Mouse (Mus musculus) heart, embryonic 16.5 days (tissue): ENCODE results near the gene Chd1l. TPM values are rescaled to one million over a fixed set of nuclear protein-coding genes. Genes with fewer than 3 reads are reported as not detected.

Source experiments
- ATAC-seq: fragments of 200-750 bp; cut with Nextera tagmentation; replicated peaks from 2 replicates; pipeline ENCODE4 v1.8.0; 2017; ENCODE audit warnings: moderate number of reproducible peaks; ENCODE audit not compliant: insufficient read depth, low FRiP score; ENCODE audit errors: extremely low read depth
- H3K27ac ChIP-seq: fragments of 300-500 bp; sonication (generic); 2 replicates; pipeline ENCODE4 v1.5.1; 2014; ENCODE audit warnings: mild to moderate bottlenecking, low read length, control low read depth, moderate library complexity
- H3K27me3 ChIP-seq: fragments of 300-500 bp; sonication (generic); 2 replicates; pipeline ENCODE4 v1.6.1; 2014; ENCODE audit warnings: low read length, mixed read lengths; ENCODE audit not compliant: control insufficient read depth, insufficient read depth
- H3K36me3 ChIP-seq: fragments of 300-500 bp; sonication (generic); 2 replicates; pipeline ENCODE4 v1.6.1; 2014; ENCODE audit not compliant: control insufficient read depth, insufficient read depth
- H3K4me1 ChIP-seq: fragments of 300-500 bp; sonication (generic); 2 replicates; pipeline ENCODE4 v1.6.1; 2014; ENCODE audit warnings: low read length, mixed read lengths; ENCODE audit not compliant: control insufficient read depth, insufficient read depth
- H3K4me2 ChIP-seq: fragments of 300-500 bp; sonication (generic); 2 replicates; pipeline ENCODE4 v1.6.1; 2014; ENCODE audit warnings: low read depth, mild to moderate bottlenecking, control low read depth, low read length
- H3K4me3 ChIP-seq: fragments of 300-500 bp; sonication (generic); 2 replicates; pipeline ENCODE4 v1.5.1; 2014; ENCODE audit warnings: mild to moderate bottlenecking, control low read depth, low read length
- H3K9ac ChIP-seq: fragments of 300-500 bp; sonication (generic); 2 replicates; pipeline ENCODE4 v1.6.1; 2014; ENCODE audit warnings: low read length, control low read depth
- H3K9me3 ChIP-seq: fragments of 300-500 bp; sonication (generic); replicated peaks from 2 replicates; pipeline ENCODE4 v1.6.1; 2016; ENCODE audit warnings: low read length; ENCODE audit not compliant: control insufficient read depth
- WGBS: fragments of 180-500 bp; shearing (Covaris S2); extraction: QIAGEN DNeasy Blood & Tissue Kit; methylation state at CpG from one replicate; pipeline ENCODE4 v1.1.7; 2014; 5-methylcytosine and 5-hydroxymethylcytosine counted together
- polyA plus RNA-seq: library from polyadenylated mRNA; unstranded; fragments of >200 nt; fragmentation: Nextera tagmentation; extraction: Ambion mirVana; gene quantifications from 2 replicates; pipeline ENCODE4 v1.2.1, GENCODE M21; 2015

Chd1l gene
- polyA plus RNA-seq, 1 experiment from 2014 or later, result 16.1 TPM

DNA sequence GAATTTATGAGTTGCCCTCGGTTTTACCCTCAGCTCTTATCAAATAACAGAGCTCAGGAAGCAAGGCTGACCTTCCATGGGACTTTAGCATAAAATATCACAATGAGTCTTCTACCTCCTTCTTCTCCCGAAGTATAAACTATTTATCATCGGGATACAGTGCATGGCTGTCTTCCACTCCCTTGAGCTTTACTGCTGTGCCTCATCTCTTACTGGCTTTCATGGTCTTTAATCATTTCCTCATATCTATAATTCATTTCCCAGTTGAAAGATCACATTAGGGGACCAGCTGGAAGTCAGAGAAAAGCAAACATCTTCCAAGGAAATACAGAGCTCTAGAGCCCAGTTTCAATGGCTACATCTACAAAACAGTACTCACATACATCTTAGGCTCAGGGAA, 39.0 kb upstream of the Chd1l start:
- H3K9ac ChIP-seq, result no peak overlapping the region
- WGBS, result 65% methylated on average over 3 of the region's 3 CpGs
- H3K4me1 ChIP-seq, result peaks cover 15% of the 10 kb centered on the region; the same call in 1 of the 2 replicates
- no peak overlapping the region for H3K4me3 ChIP-seq
- H3K36me3 ChIP-seq, result no peaks in the 10 kb centered on the region
- no peak overlapping the region for H3K4me2 ChIP-seq
- ATAC-seq, result no peak
- H3K9me3 ChIP-seq, result no peaks in the 10 kb centered on the region
- H3K27ac ChIP-seq, result no peak overlapping the region
- no peaks in the 10 kb centered on the region for H3K27me3 ChIP-seq

DNA sequence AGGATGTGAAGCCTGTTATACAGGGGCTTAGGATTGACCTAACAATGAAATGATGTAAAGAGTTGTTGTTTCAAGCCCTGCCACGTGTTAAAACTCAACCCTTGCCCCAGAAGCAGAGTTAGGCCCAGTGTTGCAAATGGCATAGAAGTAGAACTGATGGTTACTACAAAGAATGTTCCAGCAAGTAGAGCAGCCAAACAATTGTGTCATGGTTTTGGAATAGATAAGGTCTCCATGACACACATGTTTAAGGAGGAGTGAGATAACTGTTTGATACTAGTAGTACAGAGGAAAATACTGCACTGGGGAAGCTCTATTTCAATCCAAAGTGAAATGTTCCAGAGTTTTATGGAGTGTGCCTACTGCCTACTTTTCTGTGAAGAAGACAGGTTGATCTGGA, 38.5 kb upstream of the Chd1l start:
- H3K4me1 ChIP-seq, result peaks cover 15% of the 10 kb centered on the region; the same call in 1 of the 2 replicates
- no peak overlapping the region for H3K27ac ChIP-seq
- no peaks in the 10 kb centered on the region for H3K27me3 ChIP-seq
- no peaks in the 10 kb centered on the region for H3K9me3 ChIP-seq
- no peak overlapping the region for H3K4me2 ChIP-seq
- no peak overlapping the region for H3K4me3 ChIP-seq
- no peaks in the 10 kb centered on the region for H3K36me3 ChIP-seq
- H3K9ac ChIP-seq, result no peak overlapping the region
- WGBS, result 32% methylated on average over 1 of the region's 1 CpGs
- no peak for ATAC-seq

DNA sequence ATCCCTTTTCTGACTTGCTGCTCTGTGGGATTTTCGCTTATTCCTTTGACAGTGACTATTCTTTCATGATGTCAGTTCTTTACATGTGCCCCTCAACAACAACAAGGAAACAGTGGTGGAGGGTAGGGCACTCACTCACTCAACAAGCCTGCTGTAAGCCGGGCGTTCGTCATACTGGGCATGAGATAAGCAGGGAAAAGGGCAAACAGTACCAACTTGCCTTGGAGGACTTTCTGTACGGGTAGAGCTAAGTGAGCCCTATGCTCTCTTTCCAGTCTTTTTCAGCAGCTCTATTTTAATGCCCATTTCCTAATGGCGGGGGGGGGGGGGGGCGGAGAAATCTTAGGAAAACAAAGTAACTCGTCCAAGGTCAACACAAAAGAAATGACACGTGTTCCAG, 32.0 kb upstream of the Chd1l start:
- H3K9me3 ChIP-seq, result no peaks in the 10 kb centered on the region
- no peak overlapping the region for H3K9ac ChIP-seq
- no peaks in the 10 kb centered on the region for H3K27me3 ChIP-seq
- WGBS, result 70% methylated on average over 9 of the region's 9 CpGs
- no peak overlapping the region for H3K4me2 ChIP-seq
- H3K27ac ChIP-seq, result no peak overlapping the region
- H3K36me3 ChIP-seq, result no peaks in the 10 kb centered on the region
- H3K4me3 ChIP-seq, result no peak overlapping the region
- H3K4me1 ChIP-seq, result no peaks in the 10 kb centered on the region
- ATAC-seq, result no peak

DNA sequence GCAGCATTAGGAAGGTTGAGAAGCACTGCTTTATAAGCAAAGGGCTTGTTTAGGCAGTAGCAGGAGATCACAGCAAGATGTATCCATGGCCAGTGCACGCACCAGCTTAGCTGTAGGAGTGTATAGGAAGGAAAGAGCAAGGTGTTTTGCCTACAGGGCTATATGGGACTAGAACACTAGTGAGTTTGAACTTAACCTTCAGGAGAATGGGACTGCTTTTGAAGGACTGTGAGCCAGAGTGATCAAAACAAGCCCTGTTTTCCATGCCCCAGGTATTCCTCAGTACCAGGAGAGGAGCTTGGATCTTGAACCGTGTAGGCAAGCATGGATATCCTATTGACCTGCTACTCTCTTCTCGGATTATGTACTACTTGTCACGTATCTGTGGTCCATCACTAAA, 31.4 kb upstream of the Chd1l start:
- no peak overlapping the region for H3K27ac ChIP-seq
- no peak for ATAC-seq
- no peak overlapping the region for H3K4me3 ChIP-seq
- H3K27me3 ChIP-seq, result no peaks in the 10 kb centered on the region
- WGBS, result 92% methylated on average over 4 of the region's 4 CpGs
- no peaks in the 10 kb centered on the region for H3K4me1 ChIP-seq
- no peak overlapping the region for H3K9ac ChIP-seq
- H3K4me2 ChIP-seq, result no peak overlapping the region
- no peaks in the 10 kb centered on the region for H3K36me3 ChIP-seq
- H3K9me3 ChIP-seq, result no peaks in the 10 kb centered on the region

DNA sequence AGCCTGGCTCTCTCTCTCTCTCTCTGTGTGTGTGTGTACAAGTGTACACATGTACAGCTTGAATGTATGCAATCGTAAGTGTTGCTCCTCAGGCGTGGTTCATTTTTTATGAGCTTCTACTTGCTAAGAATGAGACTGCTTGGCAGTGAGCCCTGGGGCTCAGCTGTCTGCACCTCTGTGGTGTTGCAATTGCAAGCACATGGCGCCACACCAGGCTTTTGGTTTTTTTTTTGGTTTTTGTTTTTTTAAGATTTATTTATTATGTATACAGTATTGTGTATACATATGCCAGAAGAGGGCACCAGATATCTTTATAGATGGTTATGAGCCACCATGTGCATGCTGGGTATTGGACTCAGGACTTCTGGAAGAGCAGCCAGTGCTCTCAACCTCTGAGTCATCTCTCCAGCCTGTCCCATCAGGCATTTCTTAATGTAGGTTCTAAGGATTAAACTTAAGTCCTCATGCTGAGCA, 24.3 kb upstream of the Chd1l start:
- Histone ChIP-seq H3K27me3 (no peaks in the 10 kb centered on the region), H3K4me3 (no peak overlapping the region), H3K9me3 (no peaks in the 10 kb centered on the region), H3K36me3 (no peaks in the 10 kb centered on the region), H3K4me1 (peaks cover 10% of the 10 kb centered on the region; the same call in 1 of the 2 replicates), H3K27ac (0 out of 2 replicates have a peak overlapping the region, but pooled peaks have one; percentile 24), H3K4me2 (peak overlapping the region; percentile 3; the same call in 1 of the 2 replicates), H3K9ac (no peak overlapping the region)
- WGBS, result 32% methylated on average over 3 of the region's 3 CpGs
- peak; percentile 49 for ATAC-seq

DNA sequence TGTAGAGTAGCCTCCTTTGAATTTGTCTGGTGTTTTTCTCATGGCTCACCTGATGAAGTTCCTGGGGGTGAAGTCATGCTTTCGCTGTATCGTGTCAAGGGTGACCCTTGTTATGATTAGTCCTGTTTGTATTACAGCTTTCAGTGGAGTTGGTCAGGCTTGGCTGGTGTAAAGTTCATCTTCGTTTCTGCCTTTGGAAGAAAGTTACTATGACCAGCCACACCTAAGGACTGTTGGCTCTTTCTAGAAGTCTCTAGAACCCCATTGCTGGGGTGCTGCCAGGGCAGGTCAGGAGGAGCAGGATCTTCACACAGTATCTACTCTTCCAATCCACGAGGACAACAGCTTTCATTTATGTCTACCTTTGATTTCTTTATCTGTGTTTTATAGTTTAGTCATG, 23.5 kb upstream of the Chd1l start:
- H3K4me2 ChIP-seq, result no peak overlapping the region
- no peak overlapping the region for H3K27ac ChIP-seq
- peaks cover 10% of the 10 kb centered on the region; the same call in 1 of the 2 replicates for H3K4me1 ChIP-seq
- no peaks in the 10 kb centered on the region for H3K9me3 ChIP-seq
- no peaks in the 10 kb centered on the region for H3K27me3 ChIP-seq
- 77% methylated on average over 4 of the region's 4 CpGs for WGBS
- no peak overlapping the region for H3K9ac ChIP-seq
- ATAC-seq, result no peak
- H3K36me3 ChIP-seq, result no peaks in the 10 kb centered on the region
- no peak overlapping the region for H3K4me3 ChIP-seq

DNA sequence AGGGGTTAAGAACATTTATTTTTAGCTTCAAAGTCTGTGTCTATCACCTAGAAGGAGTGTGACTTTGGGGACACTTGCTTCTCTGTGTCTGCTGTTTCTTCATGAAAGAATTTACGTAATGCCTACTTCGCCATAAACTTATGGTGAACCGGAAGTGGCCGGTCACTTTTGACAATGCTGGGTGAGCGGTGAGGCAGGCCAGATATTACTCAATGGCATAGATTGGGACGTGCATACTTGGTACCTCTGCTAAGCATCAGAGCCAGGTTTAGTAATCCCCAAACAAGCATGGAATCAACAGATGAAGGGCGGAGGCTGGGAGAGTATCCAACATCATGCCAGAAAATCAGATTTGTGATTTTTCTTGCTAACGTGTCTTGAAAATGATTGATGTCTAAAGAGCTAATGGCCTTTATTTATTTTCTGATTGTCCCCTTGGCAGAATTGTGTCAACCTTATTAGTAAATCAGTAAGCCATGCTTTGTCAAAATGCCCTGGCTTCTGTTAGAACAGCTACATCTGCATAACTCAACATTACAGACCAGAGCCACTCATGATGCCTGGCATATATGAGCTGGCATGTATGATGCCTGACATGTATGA, 21.4 kb upstream of the Chd1l start:
- ATAC-seq, result no peak
- peaks cover 14% of the 10 kb centered on the region for H3K4me1 ChIP-seq
- no peaks in the 10 kb centered on the region for H3K9me3 ChIP-seq
- H3K36me3 ChIP-seq, result no peaks in the 10 kb centered on the region
- H3K4me3 ChIP-seq, result no peak overlapping the region
- no peak overlapping the region for H3K27ac ChIP-seq
- H3K27me3 ChIP-seq, result no peaks in the 10 kb centered on the region
- WGBS, result 59% methylated on average over 8 of the region's 8 CpGs
- H3K9ac ChIP-seq, result no peak overlapping the region
- no peak overlapping the region for H3K4me2 ChIP-seq

DNA sequence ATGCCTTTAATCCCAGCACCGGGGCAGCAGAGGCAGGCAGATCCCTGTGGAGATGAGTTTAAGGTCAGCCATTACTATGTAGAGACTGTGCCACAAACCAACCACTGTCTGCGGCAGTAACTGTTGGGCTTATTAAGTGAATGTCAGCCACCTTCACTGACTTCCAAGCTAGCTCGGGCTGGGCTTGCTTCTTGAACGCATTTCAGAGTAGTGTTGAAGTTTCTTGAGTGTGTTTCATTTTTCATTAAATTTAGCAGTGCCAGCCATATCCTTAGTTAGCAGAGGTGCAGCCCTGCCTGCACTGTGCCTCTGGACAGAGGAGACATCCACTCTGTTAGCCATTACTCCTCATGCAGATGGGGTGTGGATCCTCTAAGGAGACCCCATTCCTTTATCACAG, 20.7 kb upstream of the Chd1l start:
- H3K27me3 ChIP-seq, result no peaks in the 10 kb centered on the region
- no peak overlapping the region for H3K27ac ChIP-seq
- H3K4me2 ChIP-seq, result no peak overlapping the region
- no peak overlapping the region for H3K9ac ChIP-seq
- H3K9me3 ChIP-seq, result no peaks in the 10 kb centered on the region
- no peak overlapping the region for H3K4me3 ChIP-seq
- ATAC-seq, result no peak
- H3K36me3 ChIP-seq, result no peaks in the 10 kb centered on the region
- peaks cover 14% of the 10 kb centered on the region for H3K4me1 ChIP-seq
- WGBS, result 87% methylated on average over 4 of the region's 4 CpGs

DNA sequence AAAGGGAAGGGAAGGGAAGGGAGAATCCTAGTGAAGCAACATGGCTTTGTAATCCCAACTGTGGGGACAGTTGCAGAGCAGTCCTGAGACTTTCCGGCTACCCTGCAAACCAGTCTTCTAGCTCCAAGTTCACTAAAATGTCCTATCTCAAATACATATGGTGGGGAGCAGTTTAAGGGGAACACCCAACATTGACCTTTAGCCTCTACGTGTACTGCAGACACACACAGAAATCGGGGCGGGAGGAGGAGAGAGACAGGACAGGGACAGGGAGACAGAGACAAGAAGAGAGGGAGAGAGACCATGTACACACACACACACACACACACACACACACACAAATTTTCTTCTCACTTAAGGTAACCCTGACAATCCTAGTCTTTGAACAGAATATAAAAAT, 19.9 kb upstream of the Chd1l start:
- no peaks in the 10 kb centered on the region for H3K36me3 ChIP-seq

More for the DNA sequence above, 19.9 kb upstream of the Chd1l start:
- peaks cover 14% of the 10 kb centered on the region for H3K4me1 ChIP-seq
- H3K9me3 ChIP-seq, result no peaks in the 10 kb centered on the region
- H3K4me2 ChIP-seq, result no peak overlapping the region
- no peak for ATAC-seq
- WGBS, result 80% methylated on average over 4 of the region's 4 CpGs
- no peaks in the 10 kb centered on the region for H3K27me3 ChIP-seq
- H3K9ac ChIP-seq, result no peak overlapping the region
- H3K4me3 ChIP-seq, result no peak overlapping the region
- no peak overlapping the region for H3K27ac ChIP-seq
